Mouse (Mus musculus): Measurements from ENCODE around the gene Col5a3. TPM values are rescaled to one million over a fixed set of nuclear protein-coding genes. Genes with fewer than 3 reads are reported as not detected.
A peak's percentile ranks its signal among the peaks of the same experiment; 100 is the strongest.

Col5a3 gene
- polyA plus RNA-seq, 1 experiment from 2014 or later: 1.0 TPM

DNA sequence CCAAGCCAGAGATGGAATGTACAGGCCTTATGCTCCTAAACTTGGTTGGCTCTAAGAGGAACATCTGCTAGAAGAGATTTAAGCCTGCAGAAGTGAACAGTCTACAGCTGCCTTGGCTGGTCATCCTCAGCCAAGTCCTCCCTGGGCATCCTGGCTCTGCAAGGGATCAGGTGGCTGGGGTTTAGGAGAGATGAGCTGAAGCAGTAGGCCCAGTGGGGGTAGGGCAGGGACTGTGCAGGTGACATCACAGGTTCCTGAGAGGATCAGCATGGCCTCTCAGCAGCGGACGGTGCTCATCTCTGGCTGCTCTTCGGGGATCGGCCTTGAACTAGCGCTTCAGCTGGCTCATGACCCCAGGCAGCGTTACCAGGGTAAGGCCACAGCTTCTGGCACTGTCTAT, 3.4 kb upstream of the Col5a3 start, which contains the start of gene Rdh8:
TSS of gene Rdh8 (plus strand) at position 268 of the 400 bp plus-strand sequence.
- 80% methylated on average over 6 of the region's 6 CpGs for WGBS

DNA sequence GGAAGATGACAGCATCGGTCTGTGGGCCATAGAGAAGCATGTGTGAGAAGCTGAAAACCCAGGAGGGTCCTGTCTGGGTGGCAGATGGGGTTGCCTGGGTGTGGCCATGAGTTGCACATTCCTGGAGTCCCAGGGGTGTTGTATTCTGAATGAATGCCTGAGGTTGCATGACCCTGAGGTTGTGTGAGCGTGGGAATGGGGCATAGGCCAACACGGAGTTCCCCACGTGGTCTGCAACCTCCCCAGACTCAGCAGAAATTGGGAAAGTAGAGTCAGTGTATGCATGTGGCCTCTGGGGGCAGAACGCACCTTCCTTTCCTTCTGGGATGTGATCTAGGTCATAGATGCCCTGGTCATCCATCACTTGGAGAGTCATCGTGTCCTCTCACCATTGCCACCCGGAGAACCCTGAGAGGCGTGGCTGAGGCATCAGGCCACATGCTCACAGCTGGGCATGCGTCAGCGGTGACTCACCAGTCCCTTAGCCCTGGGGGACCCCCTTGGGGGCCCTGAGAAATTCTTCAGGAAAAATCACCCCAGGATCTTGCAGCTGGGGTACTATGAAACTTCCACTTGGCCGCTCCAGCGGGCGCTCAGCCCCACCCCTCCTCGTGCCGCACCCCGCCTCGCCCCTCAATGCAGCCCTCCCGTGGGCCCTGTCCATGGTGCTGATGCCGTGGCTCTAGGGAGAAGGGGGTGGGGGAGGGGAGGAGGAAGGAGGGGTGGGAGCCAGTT, 2.2 kb downstream of the Col5a3 start:
- ATAC-seq (replicated peaks; ENCODE audit: low FRiP score, low TSS enrichment, low read depth) (0 out of 2 replicates have a peak, but pooled peaks have one; percentile 45), DNase-seq (ENCODE audit: low spot score) (peak; percentile 78)
- Histone ChIP-seq H3K4me3 (ENCODE audit: low read depth, low read length) (no peak overlapping the region), H3K4me2 (ENCODE audit: low read length) (no peak overlapping the region), H3K27ac (ENCODE audit: low read depth) (no peak overlapping the region), H3K36me3 (ENCODE audit: control insufficient read depth, insufficient read depth, low read length) (no peaks in the 10 kb centered on the region), H3K9me3 (ENCODE audit: control insufficient read depth, low read length) (no peaks in the 10 kb centered on the region), H3K27me3 (replicated peaks; ENCODE audit: control insufficient read depth, insufficient read depth, low read length) (peaks cover 9% of the 10 kb centered on the region; the same call in 1 of the 2 replicates), H3K9ac (ENCODE audit: low read length) (no peak overlapping the region), H3K4me1 (replicated peaks; ENCODE audit: control insufficient read depth, insufficient read depth, low read length) (peaks cover 7% of the 10 kb centered on the region; the same call in 1 of the 2 replicates)
- 13% methylated on average over 19 of the region's 19 CpGs for WGBS

More for the DNA sequence above, 3.4 kb upstream of the Col5a3 start, which contains the start of gene Rdh8:
- H3K27me3 ChIP-seq (replicated peaks; ENCODE audit: control insufficient read depth, insufficient read depth, low read length): peaks cover 9% of the 10 kb centered on the region; the same call in 1 of the 2 replicates
- H3K4me2 ChIP-seq (ENCODE audit: low read length): no peak within 1 kb of the TSS
- peaks cover 4% of the 10 kb centered on the region; the same call in 1 of the 2 replicates for H3K4me1 ChIP-seq (replicated peaks; ENCODE audit: control insufficient read depth, insufficient read depth, low read length)
- H3K4me3 ChIP-seq (ENCODE audit: low read depth, low read length): no peak within 1 kb of the TSS
- H3K27ac ChIP-seq (ENCODE audit: low read depth): no peak within 1 kb of the TSS
- ATAC-seq (replicated peaks; ENCODE audit: low FRiP score, low TSS enrichment, low read depth) (no peak), DNase-seq (ENCODE audit: low spot score) (no peak)
- H3K9me3 ChIP-seq (ENCODE audit: control insufficient read depth, low read length): no peaks in the 10 kb centered on the region
- H3K36me3 ChIP-seq (ENCODE audit: control insufficient read depth, insufficient read depth, low read length): no peaks in the 10 kb centered on the region
- no peak within 1 kb of the TSS for H3K9ac ChIP-seq (ENCODE audit: low read length)

DNA sequence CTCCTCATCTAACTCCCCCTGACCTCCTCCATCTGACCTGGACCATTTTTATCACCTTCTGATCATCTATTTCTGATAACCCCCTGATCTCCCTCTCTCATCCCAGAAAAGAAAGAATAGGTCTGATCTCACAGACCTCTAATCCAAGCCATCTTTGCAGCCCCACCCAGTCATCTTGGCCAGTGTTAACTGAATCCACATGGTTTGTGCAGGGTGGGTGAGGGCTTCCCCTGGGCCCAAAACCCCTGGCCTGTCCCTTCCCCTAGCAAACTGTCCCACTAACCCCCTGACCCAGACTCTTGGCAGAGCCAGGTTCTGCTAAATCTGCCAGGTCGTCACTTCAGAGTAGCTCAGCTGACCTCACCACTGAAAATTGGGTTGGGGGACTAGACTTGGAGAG, 4.1 kb downstream of the Col5a3 start:
- Histone ChIP-seq H3K4me3 (ENCODE audit: low read depth, low read length) (no peak overlapping the region), H3K27ac (ENCODE audit: low read depth) (no peak overlapping the region), H3K9me3 (ENCODE audit: control insufficient read depth, low read length) (no peaks in the 10 kb centered on the region), H3K9ac (ENCODE audit: low read length) (no peak overlapping the region), H3K36me3 (ENCODE audit: control insufficient read depth, insufficient read depth, low read length) (no peaks in the 10 kb centered on the region), H3K4me1 (replicated peaks; ENCODE audit: control insufficient read depth, insufficient read depth, low read length) (peaks cover 7% of the 10 kb centered on the region; the same call in 1 of the 2 replicates), H3K27me3 (replicated peaks; ENCODE audit: control insufficient read depth, insufficient read depth, low read length) (peaks cover 6% of the 10 kb centered on the region; the same call in 1 of the 2 replicates), H3K4me2 (ENCODE audit: low read length) (no peak overlapping the region)
- WGBS: 61% methylated on average over 1 of the region's 1 CpGs
- no peak for DNase-seq (ENCODE audit: low spot score)
- ATAC-seq (replicated peaks; ENCODE audit: low FRiP score, low TSS enrichment, low read depth): no peak

DNA sequence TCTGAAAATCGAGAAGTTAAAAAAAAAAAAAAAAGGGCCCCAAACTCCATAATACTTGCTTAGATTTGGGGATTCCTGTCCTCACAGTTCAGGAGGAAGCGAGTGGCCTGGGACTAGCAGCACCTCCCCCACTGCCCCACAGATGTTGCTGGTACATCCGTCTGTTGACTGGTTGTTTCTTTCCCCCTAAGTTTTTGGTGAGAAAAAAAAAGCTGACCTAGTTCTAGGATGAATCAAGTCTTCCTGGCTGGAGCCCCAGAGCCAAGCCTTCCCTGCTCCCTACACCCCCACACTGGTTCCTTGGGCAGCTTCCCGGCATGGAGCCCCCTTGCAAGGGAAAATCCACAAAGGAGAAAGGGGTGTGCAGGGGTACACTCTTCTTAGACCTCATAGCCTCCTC, 4.6 kb downstream of the Col5a3 start:
- Histone ChIP-seq H3K27me3 (replicated peaks; ENCODE audit: control insufficient read depth, insufficient read depth, low read length) (peaks cover 6% of the 10 kb centered on the region; the same call in 1 of the 2 replicates), H3K9me3 (ENCODE audit: control insufficient read depth, low read length) (no peaks in the 10 kb centered on the region), H3K4me1 (replicated peaks; ENCODE audit: control insufficient read depth, insufficient read depth, low read length) (peaks cover 7% of the 10 kb centered on the region; the same call in 1 of the 2 replicates), H3K27ac (ENCODE audit: low read depth) (no peak overlapping the region), H3K9ac (ENCODE audit: low read length) (no peak overlapping the region), H3K36me3 (ENCODE audit: control insufficient read depth, insufficient read depth, low read length) (no peaks in the 10 kb centered on the region), H3K4me3 (ENCODE audit: low read depth, low read length) (no peak overlapping the region), H3K4me2 (ENCODE audit: low read length) (no peak overlapping the region)
- ATAC-seq (replicated peaks; ENCODE audit: low FRiP score, low TSS enrichment, low read depth) (no peak), DNase-seq (ENCODE audit: low spot score) (no peak)
- 44% methylated on average over 4 of the region's 4 CpGs for WGBS

DNA sequence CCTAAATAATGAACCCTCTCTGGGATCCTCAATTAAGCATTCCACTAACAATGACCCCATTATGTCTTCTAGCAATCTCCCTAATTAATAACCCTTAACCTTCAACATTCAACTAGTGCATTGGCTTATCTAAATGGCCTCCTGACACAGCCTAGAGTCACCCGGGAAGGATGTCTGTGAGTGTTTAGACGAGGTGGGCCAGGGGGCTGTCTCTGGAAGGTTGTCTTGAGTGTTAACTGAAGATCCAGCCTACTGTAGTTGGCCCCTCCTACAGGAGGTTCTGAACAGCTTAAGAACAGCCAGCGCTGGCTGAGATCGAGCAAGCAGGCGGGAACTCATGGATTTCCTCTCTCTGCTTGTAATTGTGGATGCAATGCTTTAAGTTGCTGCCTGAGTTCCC, 9.2 kb downstream of the Col5a3 start:
- Histone ChIP-seq H3K4me1 (replicated peaks; ENCODE audit: control insufficient read depth, insufficient read depth, low read length) (no peaks in the 10 kb centered on the region), H3K36me3 (ENCODE audit: control insufficient read depth, insufficient read depth, low read length) (no peaks in the 10 kb centered on the region), H3K27me3 (replicated peaks; ENCODE audit: control insufficient read depth, insufficient read depth, low read length) (no peaks in the 10 kb centered on the region), H3K27ac (ENCODE audit: low read depth) (no peak overlapping the region), H3K9ac (ENCODE audit: low read length) (no peak overlapping the region), H3K4me2 (ENCODE audit: low read length) (no peak overlapping the region), H3K9me3 (ENCODE audit: control insufficient read depth, low read length) (no peaks in the 10 kb centered on the region), H3K4me3 (ENCODE audit: low read depth, low read length) (no peak overlapping the region)
- DNase-seq (ENCODE audit: low spot score): no peak
- no peak for ATAC-seq (replicated peaks; ENCODE audit: low FRiP score, low TSS enrichment, low read depth)
- 38% methylated on average over 5 of the region's 5 CpGs for WGBS

DNA sequence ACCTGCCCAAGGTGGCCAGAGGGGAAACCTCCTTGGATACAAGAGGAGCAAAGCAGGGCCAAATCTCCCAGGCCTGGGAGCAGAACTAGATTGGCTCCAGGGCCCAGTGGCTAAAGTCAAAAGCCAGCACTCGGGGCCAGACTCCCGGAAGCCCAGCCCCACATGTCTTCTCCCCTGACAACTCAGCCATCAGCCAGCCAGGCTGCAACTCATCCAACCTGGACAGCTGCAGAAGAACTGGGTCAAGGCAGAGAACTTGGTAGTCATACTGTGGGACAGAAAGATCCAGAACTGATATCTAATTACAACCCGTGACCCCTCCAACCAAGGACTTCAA, 9.7 kb downstream of the Col5a3 start:
- 75% methylated on average over 3 of the region's 3 CpGs for WGBS

DNA sequence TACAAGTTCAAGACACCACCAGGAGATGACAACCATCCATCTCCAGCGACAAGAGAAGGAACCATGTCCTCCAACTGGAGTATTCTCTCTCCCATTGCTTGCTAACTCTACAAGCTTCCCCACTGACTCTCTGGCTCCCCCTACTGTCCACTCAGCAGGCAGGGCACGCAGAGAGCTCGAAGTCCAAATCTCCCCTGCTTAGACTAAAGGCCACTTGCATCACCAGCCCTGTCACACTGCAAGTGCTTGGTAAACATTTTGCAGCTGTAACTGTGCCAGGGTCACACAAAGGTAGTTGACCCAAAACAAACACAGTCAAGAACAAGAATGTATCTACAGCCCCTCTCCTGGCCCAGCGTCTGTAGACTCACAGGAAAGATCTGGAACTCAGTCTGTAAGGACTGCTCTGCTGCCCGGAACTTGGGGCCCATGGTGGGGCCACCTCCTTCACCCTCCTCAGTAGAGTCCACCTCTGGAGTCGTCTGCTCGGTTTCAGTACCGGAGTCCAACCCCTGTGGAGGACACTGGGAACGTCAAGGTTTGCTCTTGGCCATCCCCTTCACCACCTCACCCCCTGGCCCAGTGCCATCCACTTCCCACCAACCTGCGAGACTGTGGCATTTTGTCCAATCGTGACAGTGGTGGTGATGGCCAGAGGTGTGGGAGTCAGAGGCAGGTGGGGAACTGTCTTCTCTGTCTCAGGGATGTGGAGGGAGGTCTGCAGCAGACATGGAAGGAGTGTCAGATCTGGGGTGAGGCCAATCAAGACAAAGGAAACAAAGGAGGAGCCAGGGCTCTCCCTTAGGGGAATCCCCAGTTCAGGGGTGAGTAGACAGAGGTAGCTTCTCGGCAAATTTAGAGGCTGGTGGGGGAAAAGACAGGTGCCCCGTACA, 10.4 kb downstream of the Col5a3 start:
- Histone ChIP-seq H3K4me2 (ENCODE audit: low read length) (no peak overlapping the region), H3K27ac (ENCODE audit: low read depth) (no peak overlapping the region), H3K4me3 (ENCODE audit: low read depth, low read length) (no peak overlapping the region), H3K9me3 (ENCODE audit: control insufficient read depth, low read length) (no peaks in the 10 kb centered on the region), H3K36me3 (ENCODE audit: control insufficient read depth, insufficient read depth, low read length) (no peaks in the 10 kb centered on the region), H3K9ac (ENCODE audit: low read length) (no peak overlapping the region), H3K4me1 (replicated peaks; ENCODE audit: control insufficient read depth, insufficient read depth, low read length) (no peaks in the 10 kb centered on the region), H3K27me3 (replicated peaks; ENCODE audit: control insufficient read depth, insufficient read depth, low read length) (no peaks in the 10 kb centered on the region)
- DNase-seq (ENCODE audit: low spot score) (no peak), ATAC-seq (replicated peaks; ENCODE audit: low FRiP score, low TSS enrichment, low read depth) (no peak)
- 76% methylated on average over 13 of the region's 13 CpGs for WGBS

More for the DNA sequence above, 9.7 kb downstream of the Col5a3 start:
- Histone ChIP-seq H3K4me1 (replicated peaks; ENCODE audit: control insufficient read depth, insufficient read depth, low read length) (no peaks in the 10 kb centered on the region), H3K27me3 (replicated peaks; ENCODE audit: control insufficient read depth, insufficient read depth, low read length) (no peaks in the 10 kb centered on the region), H3K36me3 (ENCODE audit: control insufficient read depth, insufficient read depth, low read length) (no peaks in the 10 kb centered on the region), H3K9me3 (ENCODE audit: control insufficient read depth, low read length) (no peaks in the 10 kb centered on the region), H3K4me2 (ENCODE audit: low read length) (no peak overlapping the region), H3K27ac (ENCODE audit: low read depth) (no peak overlapping the region), H3K9ac (ENCODE audit: low read length) (no peak overlapping the region), H3K4me3 (ENCODE audit: low read depth, low read length) (no peak overlapping the region)
- no peak for ATAC-seq (replicated peaks; ENCODE audit: low FRiP score, low TSS enrichment, low read depth)
- DNase-seq (ENCODE audit: low spot score): no peak

DNA sequence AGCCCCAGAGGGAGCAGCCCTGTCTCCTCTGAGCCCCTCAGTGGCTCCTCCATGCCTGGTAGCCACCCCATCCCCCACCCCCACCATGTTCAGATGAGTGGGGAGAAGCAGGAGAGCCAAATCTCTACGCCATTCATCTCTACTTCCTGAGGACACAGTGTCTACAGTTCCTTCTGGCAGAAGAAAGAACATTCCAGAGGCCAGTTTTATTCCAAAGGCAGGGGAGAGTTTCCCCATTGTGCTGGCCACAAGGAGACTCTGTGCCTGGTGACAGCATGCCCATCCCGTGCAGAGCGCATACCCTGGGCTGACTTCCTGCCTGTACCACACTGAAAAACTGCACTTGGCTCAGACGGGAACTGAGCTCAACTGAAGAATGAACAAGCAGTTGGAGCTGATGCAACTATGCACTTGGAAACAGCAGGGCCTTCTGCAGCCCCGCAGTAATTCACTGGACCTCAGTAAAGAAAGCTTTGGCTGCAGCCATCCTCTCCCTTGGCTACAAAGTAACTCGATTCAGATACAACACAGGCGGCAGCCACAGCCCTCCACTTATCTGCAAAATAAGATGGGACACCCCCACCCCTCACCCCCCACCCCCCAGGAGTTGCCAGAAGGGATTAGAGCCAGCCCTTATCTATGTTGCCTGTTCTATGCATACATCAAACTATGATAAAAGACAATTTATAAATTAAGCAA, 20.6 kb downstream of the Col5a3 start:
- Histone ChIP-seq H3K9ac (ENCODE audit: low read length) (no peak overlapping the region), H3K27me3 (replicated peaks; ENCODE audit: control insufficient read depth, insufficient read depth, low read length) (no peaks in the 10 kb centered on the region), H3K27ac (ENCODE audit: low read depth) (peak overlapping the region; percentile 39; the same call in 1 of the 2 replicates), H3K4me2 (ENCODE audit: low read length) (no peak overlapping the region), H3K9me3 (ENCODE audit: control insufficient read depth, low read length) (no peaks in the 10 kb centered on the region), H3K36me3 (ENCODE audit: control insufficient read depth, insufficient read depth, low read length) (no peaks in the 10 kb centered on the region), H3K4me3 (ENCODE audit: low read depth, low read length) (no peak overlapping the region), H3K4me1 (replicated peaks; ENCODE audit: control insufficient read depth, insufficient read depth, low read length) (no peaks in the 10 kb centered on the region)
- DNase-seq (ENCODE audit: low spot score) (no peak), ATAC-seq (replicated peaks; ENCODE audit: low FRiP score, low TSS enrichment, low read depth) (0 out of 2 replicates have a peak, but pooled peaks have one; percentile 47)
- 27% methylated on average over 7 of the region's 7 CpGs for WGBS

All from intestine, embryonic 14.5 days (tissue).